Mouse (Mus musculus) gastrocnemius, postnatal 36 days (tissue): Measurements from ENCODE around the gene Alg14. TPM values are rescaled to one million over a fixed set of nuclear protein-coding genes. Genes with fewer than 3 reads are reported as not detected.

ENCODE experiments used
- DNase-seq, 2 experiments: peaks; one replicate each; pipeline ENCODE4 v3.0.0; 2022
- intact Hi-C: fragments of 180-260 bp; cut with DNase I; formaldehyde crosslinking; loops from one replicate; pipeline ENCODE4 v1.15.1; 2025
- total RNA-seq, 2 experiments: library from RNA; stranded (reverse); gene quantifications; 2 replicates each; pipeline ENCODE4 v1.2.3; 2021

Gene Alg14
- total RNA-seq, 2 experiments from 2014 or later = 7.0 to 8.7 TPM

DNA sequence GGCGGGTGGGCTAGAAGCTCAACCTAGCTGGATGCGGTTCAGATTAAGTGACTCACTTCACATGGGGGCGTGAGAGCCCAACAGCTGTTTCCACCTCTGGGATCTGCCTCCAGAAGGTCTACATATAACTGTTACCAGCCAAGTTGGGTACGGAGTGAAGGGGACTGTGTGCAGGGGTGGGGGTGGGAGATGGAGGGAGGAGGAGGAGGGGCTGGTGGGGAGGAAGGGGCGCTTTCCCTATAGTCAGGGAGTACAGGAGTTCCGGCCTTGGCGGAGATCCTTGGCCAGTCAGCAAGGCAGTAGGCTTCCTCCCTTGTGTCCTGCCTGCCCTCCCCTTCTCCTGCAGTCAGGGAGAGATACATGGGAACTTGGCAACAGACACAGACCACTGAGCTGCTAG lies 99.2 kb downstream of the Alg14 start:
- intact Hi-C loops = no loop called here

DNA sequence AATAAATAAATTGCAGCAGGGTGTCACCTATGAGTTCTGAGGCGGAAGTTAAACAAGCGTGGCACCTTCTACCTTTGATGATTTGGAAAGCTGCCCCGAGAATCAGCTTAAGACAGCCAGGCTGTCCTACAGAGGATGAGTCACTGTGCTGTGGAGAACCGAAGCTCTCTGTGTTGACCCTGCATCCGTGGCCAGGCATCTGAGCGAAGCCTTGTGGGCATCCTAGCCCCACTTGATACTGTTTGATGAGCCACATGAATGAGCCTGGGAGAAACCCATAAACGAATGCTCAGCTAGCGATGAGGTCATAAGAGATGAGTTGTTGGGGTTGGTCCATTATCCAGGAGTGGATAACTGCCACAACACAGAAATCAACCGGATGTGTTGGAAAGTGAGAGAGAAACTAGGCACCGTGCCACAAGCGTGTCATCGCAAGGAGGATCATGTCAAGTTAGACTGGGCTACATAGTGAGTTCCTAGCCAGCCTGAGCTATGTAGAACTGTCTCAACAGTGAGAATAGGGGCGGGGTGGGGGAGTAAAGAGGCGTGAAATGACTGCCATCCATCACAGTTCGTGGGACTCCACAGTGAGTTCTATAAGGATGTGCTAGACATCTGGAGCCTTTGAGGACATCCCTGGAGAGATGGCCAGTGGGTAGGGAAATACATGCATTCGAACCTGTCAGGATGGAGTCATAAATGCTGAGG lies 104.2 kb downstream of the Alg14 start:
- intact Hi-C loops = no loop called here
- DNase-seq = no peak

More for the DNA sequence above, 99.2 kb downstream of the Alg14 start:
- DNase-seq = no peak

DNA sequence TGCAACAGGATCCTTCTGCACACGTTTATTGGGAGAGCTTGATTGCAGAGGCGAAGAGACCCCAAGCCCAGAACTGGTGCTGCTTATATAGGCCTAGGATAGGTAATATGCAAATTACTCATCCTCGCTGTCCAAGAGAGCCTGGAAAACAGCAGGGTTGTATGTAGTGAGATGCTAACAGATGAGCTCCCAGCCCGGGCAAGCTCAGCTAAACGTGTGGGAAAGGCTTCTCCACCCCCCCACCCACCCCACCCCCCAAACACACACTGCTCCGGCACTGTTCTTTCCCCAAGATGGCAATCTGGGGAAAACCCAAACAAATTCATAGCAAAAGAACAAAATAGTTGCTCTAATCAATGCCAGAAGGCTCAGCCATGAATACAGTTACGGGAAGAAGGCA lies 105.0 kb downstream of the Alg14 start:
- DNase-seq = no peak
- intact Hi-C loops = no loop called here

DNA sequence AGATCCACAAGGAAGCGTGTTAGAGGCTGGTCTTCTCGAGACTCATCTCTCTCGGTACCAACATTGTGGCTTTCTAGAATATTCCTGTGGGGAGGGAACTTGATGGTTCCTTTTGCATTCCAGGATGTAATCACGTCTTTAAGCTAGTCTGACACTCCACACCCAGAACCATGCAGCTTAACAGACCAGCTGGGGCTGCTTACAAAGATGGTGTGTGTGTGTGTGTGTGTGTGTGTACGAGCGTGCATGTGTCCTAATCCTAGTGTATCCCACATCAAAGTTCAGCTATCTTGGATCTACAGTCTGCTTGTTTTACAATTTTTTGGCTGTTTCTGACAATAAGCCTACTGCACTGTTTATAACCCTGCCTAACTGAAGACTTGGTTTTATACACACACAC lies 105.4 kb downstream of the Alg14 start:
- intact Hi-C loops = no loop called here
- DNase-seq = no peak

DNA sequence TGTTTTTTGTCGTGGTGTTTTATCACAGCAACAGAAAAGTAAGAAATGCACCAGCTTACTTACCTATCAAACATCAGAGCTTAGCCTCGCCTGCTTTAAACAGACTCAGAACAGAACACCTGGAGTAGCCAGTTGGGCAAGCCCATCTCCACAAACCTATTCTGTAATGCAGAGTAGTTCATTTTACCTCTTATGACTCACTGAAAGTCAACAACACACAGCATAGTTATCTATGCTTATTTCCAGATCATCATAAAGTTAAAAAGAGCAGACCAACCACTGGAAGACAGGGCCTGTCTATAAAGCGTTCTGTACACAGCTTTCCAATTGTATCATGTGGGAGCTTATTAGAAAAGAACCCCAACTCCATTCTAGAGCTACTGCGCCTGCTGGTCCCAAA lies 109.8 kb downstream of the Alg14 start:
- no peak for DNase-seq
- intact Hi-C loops = no loop called here

DNA sequence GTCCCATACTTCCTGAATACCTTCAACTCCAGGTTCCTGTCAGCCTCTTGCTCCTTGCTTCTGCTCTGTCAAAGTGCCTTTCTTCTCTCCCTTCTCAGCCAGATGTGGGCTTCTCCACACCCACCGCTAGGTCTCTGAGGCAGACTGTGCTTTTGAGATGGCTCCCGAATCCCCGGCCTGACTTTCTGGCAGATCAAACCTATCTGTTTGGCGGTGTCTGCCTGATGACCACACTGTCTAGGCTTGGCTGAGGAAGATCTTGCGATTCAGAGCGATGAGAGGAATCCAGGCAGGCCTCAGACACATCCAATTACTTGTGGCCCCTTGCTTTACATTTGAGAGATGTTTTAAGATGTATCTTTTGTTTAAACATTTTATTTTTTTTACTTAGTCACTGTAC lies 110.5 kb downstream of the Alg14 start:
- intact Hi-C loops = no loop called here
- no peak for DNase-seq

DNA sequence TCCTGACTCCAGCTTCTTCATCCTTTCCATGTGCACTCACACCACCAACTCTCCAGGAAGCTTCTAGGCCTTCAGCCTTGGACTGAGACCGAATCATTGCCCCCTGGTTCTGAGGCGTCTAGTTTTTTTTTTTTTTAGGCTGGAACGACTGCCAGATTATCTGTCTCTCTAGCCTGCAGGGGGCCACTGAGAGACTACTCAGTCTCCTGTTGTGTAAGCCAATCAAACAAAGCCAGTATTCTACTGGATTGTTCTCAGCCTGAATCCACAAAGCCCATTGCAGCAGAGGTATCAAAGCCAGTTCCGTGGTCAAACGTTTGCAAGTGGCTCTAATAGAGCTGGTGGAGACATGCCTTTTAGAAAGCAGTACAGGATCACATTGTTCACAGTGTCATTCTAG lies 111.9 kb downstream of the Alg14 start:
- intact Hi-C loops = no loop called here
- DNase-seq = no peak

DNA sequence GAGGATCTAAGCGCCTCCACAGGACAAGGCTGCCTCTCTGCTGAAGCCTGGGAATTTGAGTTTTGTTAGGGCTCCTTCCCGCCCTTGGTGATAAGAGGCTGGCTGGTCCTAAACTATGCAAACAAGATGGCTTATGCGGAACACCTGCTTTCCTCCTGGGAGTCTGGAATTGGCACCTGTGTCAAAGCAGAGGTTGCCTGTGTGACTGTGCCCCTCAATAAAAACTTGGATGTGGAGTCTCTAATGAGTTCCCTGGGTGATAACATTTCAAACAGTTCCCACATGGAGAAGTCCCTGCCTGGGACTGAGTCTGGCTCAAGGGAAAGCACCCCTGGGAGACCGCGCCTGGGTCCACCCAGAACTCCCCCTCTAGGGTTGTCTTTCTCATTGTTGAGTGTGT lies 113.5 kb downstream of the Alg14 start:
- intact Hi-C loops = no loop called here
- no peak for DNase-seq

DNA sequence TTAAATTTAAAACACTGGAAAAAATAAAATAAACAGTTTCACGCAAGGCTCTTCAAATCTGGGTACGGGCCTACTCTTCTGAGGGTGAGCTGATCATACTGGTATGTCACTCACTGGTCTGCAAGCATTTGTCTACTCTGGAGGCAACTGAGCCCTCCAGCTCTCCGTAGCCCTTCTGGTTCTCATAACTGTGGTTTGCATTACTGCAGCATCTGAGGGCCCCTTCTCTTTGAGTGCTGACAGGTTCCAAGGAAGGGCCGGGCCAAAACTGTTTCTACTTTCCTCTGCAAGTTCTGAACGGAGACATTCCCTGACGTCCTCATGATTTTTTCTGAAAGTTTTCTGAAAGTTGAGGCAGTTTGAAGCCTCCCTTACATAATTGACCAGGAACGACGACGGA lies 115.8 kb downstream of the Alg14 start:
- no peak for DNase-seq
- intact Hi-C loops = no loop called here

DNA sequence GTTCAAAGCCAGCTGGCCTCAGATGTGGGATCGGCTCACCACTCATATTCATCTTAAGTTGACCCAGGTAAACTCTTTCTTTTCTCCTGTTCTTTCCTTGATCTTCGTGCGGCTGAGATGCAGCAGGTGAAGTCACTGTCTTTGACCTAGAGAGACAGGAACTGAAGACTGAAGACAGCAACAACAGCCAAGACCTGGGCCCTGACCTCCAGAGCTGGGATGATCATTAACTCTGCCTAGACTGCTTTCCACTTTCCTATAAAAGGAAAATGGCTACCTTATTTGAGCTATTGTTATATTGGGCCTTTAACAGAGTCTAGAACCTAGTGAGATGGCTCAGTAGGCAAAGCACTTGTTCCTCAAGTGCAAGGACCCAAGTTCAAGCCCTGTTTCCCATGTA lies 116.8 kb downstream of the Alg14 start:
- intact Hi-C loops = no loop called here
- no peak for DNase-seq

DNA sequence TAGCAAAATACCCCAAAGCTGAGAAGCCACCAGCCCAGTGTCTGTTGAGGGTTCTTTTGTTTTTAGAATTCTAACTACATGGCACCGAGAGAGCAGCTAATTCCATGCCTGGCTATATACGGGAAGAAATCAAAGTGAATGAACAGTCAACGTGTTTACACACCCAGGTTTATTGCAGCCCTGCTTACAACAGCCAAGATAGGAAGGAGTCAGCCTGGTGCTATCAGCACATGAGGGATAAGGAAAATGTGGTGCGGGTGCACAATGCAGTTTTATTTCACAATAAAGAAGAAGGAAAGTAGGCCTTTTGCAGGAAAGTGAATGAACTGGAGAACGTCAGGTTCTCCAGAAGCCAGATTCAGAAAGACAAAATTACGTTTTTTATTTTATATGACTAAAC lies 119.9 kb downstream of the Alg14 start:
- intact Hi-C loops = no loop called here
- no peak for DNase-seq

Other genes with a start within 250 kb of the Alg14 start
- 1 to 10 TPM; 2.5 to 3.6 TPM for gene Rwdd3, start 120.1 kb upstream of the Alg14 start, total RNA-seq
- 10 to 100 TPM; 33.7 to 37.2 TPM for gene Tmem56, start 8.7 kb upstream of the Alg14 start, total RNA-seq
- gene Cnn3, start 134.7 kb downstream of the Alg14 start, total RNA-seq = 10 to 100 TPM; 19.5 to 22.7 TPM
- not detected for gene Slc44a3, start 240.6 kb downstream of the Alg14 start, total RNA-seq